Mouse (Mus musculus) cerebellum, adult 11 months (tissue): ENCODE results near the gene Vmn1r87.

ENCODE experiments used
- DNase-seq: peaks from one replicate; pipeline ENCODE4 v3.0.0; 2022

Vmn1r87 gene

DNA sequence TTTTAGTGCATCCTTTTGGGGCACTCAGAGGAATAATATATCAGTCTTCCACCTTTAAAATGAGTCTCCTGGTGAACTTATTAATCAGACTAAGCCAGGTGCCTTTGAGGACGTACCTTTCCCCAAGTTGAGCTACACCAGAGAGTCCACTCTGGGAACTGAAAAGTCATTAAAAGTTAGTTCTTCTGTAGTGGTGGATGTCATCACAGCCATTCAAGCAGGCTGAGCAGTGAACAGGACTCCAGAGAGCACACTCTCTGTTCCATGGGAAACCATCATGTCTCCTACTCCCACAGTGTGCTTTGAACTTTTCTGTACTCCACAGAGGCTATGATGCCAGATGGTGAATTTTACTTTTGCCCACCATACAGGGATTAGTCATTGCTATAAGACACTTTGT is at the start of gene Vmn1r87:
Gene Vmn1r87, minus strand, starts transcription at position 101 of the 400 bp plus-strand sequence.
- DNase-seq: no peak

DNA sequence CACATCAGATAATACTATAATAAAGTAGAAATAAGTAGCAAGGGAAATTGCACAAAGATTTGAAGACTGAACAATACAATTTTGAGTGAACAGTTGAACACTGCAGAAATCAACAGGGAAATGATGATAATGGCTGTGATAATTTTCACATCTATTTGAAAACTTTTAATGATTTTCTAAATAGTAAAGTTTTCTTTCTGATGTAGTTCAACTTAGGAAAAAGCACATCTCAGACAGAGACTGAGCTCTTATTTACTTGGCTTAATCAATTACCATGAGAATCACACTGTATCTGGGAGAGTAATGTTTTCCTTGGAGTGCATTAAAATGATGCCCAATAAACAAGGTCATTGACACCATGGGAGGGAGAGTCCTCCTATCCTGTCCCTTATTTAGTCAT is 19.3 kb upstream of the Vmn1r87 start, which contains the start of gene Vmn1r88:
Gene Vmn1r88, plus strand, starts transcription at position 301 of the 400 bp plus-strand sequence.
- DNase-seq: no peak

DNA sequence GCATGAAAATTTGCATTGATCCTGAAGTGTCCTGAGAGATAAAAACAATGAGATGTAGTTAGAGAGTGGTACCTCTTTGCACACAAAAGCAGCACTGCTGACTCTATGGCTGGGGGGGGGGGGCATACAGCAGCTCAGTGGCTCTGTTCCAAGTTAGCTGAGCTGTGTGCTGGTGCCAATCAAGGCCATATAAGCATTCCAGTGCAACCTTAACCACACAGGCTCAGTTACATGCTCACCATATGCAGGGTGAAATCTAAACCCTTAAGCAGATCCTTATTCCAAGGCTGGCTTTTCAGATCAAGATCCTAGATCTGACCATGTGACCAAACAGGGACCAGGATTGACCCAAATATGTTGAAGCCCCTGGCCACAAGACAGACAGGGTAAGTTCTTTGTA is 2.6 kb downstream of the Vmn1r87 start:
- DNase-seq: no peak

DNA sequence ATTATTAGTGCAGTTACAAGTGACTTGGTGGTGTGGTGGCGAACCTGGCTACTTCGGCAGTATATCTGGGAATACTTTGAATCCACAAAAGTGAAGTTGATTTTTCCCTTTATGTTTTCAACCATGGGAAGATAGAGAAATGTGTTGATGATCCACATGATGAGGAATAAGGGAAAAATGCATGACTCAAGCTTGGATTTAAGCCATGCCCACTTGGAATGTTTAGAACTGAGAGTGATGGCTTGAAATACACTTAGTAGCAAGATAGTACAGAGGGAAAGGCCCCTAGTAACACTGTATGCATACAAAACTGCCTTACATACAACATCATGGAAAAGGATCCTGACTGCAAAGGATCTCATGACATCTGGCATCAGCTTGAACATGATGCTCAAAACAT is 8.1 kb downstream of the Vmn1r87 start:
- no peak for DNase-seq

DNA sequence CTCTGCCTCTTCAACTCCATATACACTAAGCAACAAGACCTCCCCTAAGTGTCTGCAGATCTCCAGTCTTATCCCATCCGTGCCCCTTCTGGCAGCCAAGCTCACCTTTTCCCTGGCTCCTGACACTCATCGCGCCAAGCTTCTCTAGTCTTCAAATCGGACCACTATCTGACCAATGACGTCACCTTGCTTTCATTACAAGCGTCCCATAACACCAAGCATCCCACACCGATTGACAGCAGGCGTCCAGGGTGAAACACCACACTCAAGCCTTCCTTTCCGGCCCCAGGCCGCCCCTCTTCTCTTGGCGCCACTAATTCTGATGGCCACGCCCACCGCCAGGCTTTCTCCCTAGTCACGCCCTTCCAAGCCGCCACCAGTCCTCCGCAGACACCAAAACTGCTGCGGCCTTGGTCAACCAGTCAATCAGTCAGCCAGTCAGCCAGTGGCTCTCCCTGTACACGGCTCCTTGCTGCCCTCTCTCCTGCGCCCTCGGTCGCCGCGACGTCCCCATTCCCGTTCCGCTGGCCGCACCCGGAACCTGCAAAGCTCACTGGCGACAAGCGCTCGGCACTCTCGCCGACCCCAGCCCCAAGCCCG is 16.3 kb downstream of the Vmn1r87 start:
- DNase-seq: peak; percentile 6

DNA sequence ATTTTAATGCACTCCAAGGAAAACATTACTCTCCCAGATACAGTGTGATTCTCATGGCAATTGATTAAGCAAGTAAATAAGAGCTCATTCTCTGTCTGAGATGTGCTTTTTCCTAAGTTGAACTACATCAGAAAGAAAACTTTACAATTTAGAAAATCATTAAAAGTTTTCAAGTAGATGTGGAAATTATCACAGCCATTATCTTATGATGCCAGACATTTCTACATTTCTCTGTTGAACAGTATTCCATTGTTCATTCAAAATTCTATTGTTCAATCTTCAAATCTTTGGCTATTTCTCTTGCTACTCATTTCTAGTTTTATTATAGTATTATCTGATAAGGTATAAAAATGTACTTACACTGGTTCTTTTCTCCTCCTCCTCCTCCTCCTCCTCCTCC is 20.1 kb downstream of the Vmn1r87 start, which contains the start of gene Vmn1r86:
Gene Vmn1r86, minus strand, starts transcription at position 101 of the 400 bp plus-strand sequence.
- no peak for DNase-seq

DNA sequence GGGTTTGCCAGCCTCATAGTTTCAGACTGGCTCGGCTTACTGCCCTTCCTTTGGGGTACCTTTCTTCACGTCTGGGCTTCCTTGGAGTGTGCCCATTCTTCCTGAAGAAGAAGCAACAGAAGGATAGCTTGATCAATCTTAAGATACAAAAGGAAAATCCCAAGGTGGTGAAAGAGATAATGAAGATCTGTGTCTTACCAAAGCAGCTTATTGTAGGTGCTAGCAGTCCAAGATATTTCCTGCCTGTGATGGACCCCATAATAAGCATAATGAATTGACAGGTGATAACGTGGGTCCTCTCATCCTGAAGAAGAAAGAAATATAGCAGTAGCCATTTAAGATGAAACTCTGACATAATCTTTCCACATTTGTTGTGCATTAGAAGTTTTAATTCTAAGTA is 44.9 kb downstream of the Vmn1r87 start, which contains the start of gene Vmn1r85:
Gene Vmn1r85, minus strand, starts transcription at position 101 of the 400 bp plus-strand sequence.
- no peak for DNase-seq
